Mouse (Mus musculus): ENCODE data around the gene Tapbp. TPM values are rescaled to one million over a fixed set of nuclear protein-coding genes. Genes with fewer than 3 reads are reported as not detected.
A peak's percentile ranks its signal among the peaks of the same experiment; 100 is the strongest.

The Tapbp gene
- polyA plus RNA-seq, 1 experiment from 2014 or later: 26.6 TPM

GRCm38 (mm10) chr17:33928251-33928947 lies 12.7 kb downstream of the Tapbp start:
- Histone ChIP-seq H3K4me1 (peaks cover 18% of the 10 kb centered on the region), H3K36me3 (peaks cover 40% of the 10 kb centered on the region), H3K27me3 (no peaks in the 10 kb centered on the region), H3K9me3 (no peaks in the 10 kb centered on the region), H3K9ac (peak overlapping the region; percentile 89), H3K27ac (no peak overlapping the region), H3K4me2 (peak overlapping the region; percentile 99), H3K4me3 (peak overlapping the region; percentile 92)
- 60% methylated on average over 21 of the region's 21 CpGs for WGBS
- ATAC-seq (ENCODE audit: insufficient number of reproducible peaks, insufficient read depth, low FRiP score, low TSS enrichment, low read depth): no peak

DNA sequence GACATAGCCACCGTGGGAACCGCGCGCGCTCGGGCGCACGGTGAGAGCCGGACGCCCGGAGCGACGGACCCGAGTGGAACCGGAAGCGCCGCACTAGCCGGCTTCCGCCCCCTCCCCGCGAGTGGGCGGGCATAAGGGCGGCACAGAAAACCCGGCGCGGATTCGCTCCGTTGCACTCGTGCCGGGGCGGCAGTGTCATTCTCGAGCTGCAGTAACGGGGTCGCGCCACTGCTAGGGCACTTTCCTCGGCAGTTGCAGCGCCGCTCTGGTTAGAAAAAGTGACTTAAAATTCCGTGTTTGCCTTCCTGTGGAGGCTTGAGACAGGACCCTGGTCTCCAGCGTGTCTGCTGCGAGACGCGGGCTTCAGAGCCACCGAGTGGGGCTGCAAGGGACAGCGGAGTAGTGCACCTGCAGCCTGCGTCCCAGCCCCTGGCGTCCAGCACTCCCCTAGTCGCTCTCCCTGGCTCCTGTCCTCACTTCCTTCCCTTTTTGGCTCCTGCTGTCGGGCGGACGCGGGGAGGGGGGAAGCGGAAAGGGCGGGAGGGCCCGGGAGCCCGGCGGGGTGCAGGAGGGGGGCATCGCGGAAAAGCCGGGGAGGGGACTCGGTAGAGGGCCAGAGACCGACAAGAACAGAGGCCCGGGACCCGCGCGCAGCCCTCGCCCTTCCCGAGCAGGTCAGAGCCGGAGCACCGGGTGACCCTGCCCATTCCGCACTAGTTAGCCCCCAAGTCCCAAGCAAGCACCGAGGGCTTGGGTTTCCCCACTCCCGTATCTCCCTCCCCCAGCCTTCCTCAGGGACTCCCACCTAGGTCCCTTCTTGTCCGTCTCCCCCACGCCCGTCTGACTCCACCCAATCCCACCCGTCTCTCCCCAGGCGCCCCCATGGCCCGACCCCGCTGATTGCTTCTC lies 13.9 kb downstream of the Tapbp start, which contains the start of gene Rgl2:
Gene Rgl2, plus strand, starts transcription at position 173 of the 909 bp plus-strand sequence.
- peak within 1 kb of the TSS; percentile 95 for H3K27ac ChIP-seq
- no peaks in the 10 kb centered on the region for H3K9me3 ChIP-seq
- peaks cover 51% of the 10 kb centered on the region for H3K36me3 ChIP-seq
- under 1% methylated on average over 78 of the region's 80 CpGs for WGBS
- ATAC-seq (ENCODE audit: insufficient number of reproducible peaks, insufficient read depth, low FRiP score, low TSS enrichment, low read depth): peak; percentile 74
- peaks cover 18% of the 10 kb centered on the region for H3K4me1 ChIP-seq
- H3K4me2 ChIP-seq: peak within 1 kb of the TSS; percentile 99
- peak within 1 kb of the TSS; percentile 92 for H3K4me3 ChIP-seq
- H3K9ac ChIP-seq: peak within 1 kb of the TSS; percentile 89
- no peaks in the 10 kb centered on the region for H3K27me3 ChIP-seq

GRCm38 (mm10) chr17:33930280-33931158 lies 14.8 kb downstream of the Tapbp start:
- H3K4me2 ChIP-seq: peak overlapping the region; percentile 99
- H3K4me3 ChIP-seq: peak overlapping the region; percentile 92
- no peaks in the 10 kb centered on the region for H3K27me3 ChIP-seq
- peaks cover 18% of the 10 kb centered on the region for H3K4me1 ChIP-seq
- WGBS: 1% methylated on average over 45 of the region's 45 CpGs
- peak overlapping the region; percentile 95 for H3K27ac ChIP-seq
- peaks cover 52% of the 10 kb centered on the region for H3K36me3 ChIP-seq
- no peaks in the 10 kb centered on the region for H3K9me3 ChIP-seq
- H3K9ac ChIP-seq: peak overlapping the region; percentile 89
- no peak for ATAC-seq (ENCODE audit: insufficient number of reproducible peaks, insufficient read depth, low FRiP score, low TSS enrichment, low read depth)

- peaks cover 18% of the 10 kb centered on the region for H3K4me1 ChIP-seq
- H3K36me3 ChIP-seq: peaks cover 52% of the 10 kb centered on the region
- no peaks in the 10 kb centered on the region for H3K9me3 ChIP-seq
- WGBS: 33% methylated on average over 18 of the region's 18 CpGs
- peak overlapping the region; percentile 99 for H3K4me2 ChIP-seq
- H3K27ac ChIP-seq: peak overlapping the region; percentile 95
- peak overlapping the region; percentile 89 for H3K9ac ChIP-seq
- peak overlapping the region; percentile 92 for H3K4me3 ChIP-seq
- ATAC-seq (ENCODE audit: insufficient number of reproducible peaks, insufficient read depth, low FRiP score, low TSS enrichment, low read depth): no peak
- no peaks in the 10 kb centered on the region for H3K27me3 ChIP-seq
Observed at GRCm38 (mm10) chr17:33931159-33931866, 15.6 kb downstream of the Tapbp start.

- Histone ChIP-seq H3K4me3 (no peak overlapping the region; the same call in 1 of the 2 replicates), H3K36me3 (peaks cover 54% of the 10 kb centered on the region), H3K4me2 (peak overlapping the region; percentile 99), H3K27me3 (no peaks in the 10 kb centered on the region), H3K27ac (no peak overlapping the region), H3K9ac (peak overlapping the region; percentile 89), H3K4me1 (peaks cover 18% of the 10 kb centered on the region), H3K9me3 (no peaks in the 10 kb centered on the region)
- ATAC-seq (ENCODE audit: insufficient number of reproducible peaks, insufficient read depth, low FRiP score, low TSS enrichment, low read depth): no peak
- 87% methylated on average over 11 of the region's 11 CpGs for WGBS
Observed at GRCm38 (mm10) chr17:33931947-33932346, 16.2 kb downstream of the Tapbp start.

- WGBS: 71% methylated on average over 14 of the region's 14 CpGs
- Histone ChIP-seq H3K4me2 (no peak overlapping the region), H3K27me3 (no peaks in the 10 kb centered on the region), H3K9ac (peak overlapping the region; percentile 89), H3K4me3 (no peak overlapping the region), H3K27ac (no peak overlapping the region), H3K4me1 (peaks cover 18% of the 10 kb centered on the region), H3K36me3 (peaks cover 54% of the 10 kb centered on the region), H3K9me3 (no peaks in the 10 kb centered on the region)
- no peak for ATAC-seq (ENCODE audit: insufficient number of reproducible peaks, insufficient read depth, low FRiP score, low TSS enrichment, low read depth)
Observed at GRCm38 (mm10) chr17:33932448-33932847, 16.7 kb downstream of the Tapbp start.

DNA sequence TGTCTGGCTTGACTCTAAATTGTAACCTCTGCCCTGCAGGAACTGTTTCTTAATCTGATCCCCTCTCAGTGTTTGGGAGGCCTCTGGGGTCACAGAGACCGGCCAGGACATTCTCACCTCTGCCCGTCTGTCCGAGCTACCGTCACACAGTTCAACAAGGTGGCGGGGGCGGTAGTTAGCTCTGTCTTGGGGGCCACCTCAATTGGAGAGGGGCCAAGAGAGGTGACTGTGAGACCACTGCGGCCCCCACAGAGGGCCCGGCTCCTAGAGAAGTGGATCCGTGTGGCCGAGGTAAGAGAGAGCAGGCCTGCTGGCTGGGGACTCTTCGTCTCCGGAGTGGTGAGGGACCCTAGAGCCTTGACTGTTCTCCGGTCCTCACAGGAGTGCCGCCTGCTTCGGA lies 17.3 kb downstream of the Tapbp start:
- Histone ChIP-seq H3K27ac (no peak overlapping the region), H3K4me1 (peaks cover 15% of the 10 kb centered on the region), H3K36me3 (peaks cover 53% of the 10 kb centered on the region), H3K9ac (peak overlapping the region; percentile 27; the same call in 1 of the 2 replicates), H3K4me2 (no peak overlapping the region), H3K4me3 (no peak overlapping the region), H3K9me3 (no peaks in the 10 kb centered on the region), H3K27me3 (no peaks in the 10 kb centered on the region)
- no peak for ATAC-seq (ENCODE audit: insufficient number of reproducible peaks, insufficient read depth, low FRiP score, low TSS enrichment, low read depth)
- WGBS: 87% methylated on average over 15 of the region's 15 CpGs

- H3K36me3 ChIP-seq: peaks cover 60% of the 10 kb centered on the region
- no peak overlapping the region for H3K9ac ChIP-seq
- H3K27ac ChIP-seq: no peak overlapping the region
- no peak overlapping the region for H3K4me3 ChIP-seq
- 84% methylated on average over 21 of the region's 21 CpGs for WGBS
- H3K4me2 ChIP-seq: no peak overlapping the region
- no peak for ATAC-seq (ENCODE audit: insufficient number of reproducible peaks, insufficient read depth, low FRiP score, low TSS enrichment, low read depth)
- H3K9me3 ChIP-seq: no peaks in the 10 kb centered on the region
- H3K4me1 ChIP-seq: peaks cover 20% of the 10 kb centered on the region
- no peaks in the 10 kb centered on the region for H3K27me3 ChIP-seq
Observed at GRCm38 (mm10) chr17:33935422-33936055, 19.8 kb downstream of the Tapbp start.

- H3K27ac ChIP-seq: no peak overlapping the region
- H3K4me1 ChIP-seq: peaks cover 23% of the 10 kb centered on the region
- no peak for ATAC-seq (ENCODE audit: insufficient number of reproducible peaks, insufficient read depth, low FRiP score, low TSS enrichment, low read depth)
- H3K4me2 ChIP-seq: no peak overlapping the region
- 0 out of 2 replicates have a peak overlapping the region, but pooled peaks have one; percentile 3 for H3K4me3 ChIP-seq
- WGBS: 85% methylated on average over 15 of the region's 15 CpGs
- no peaks in the 10 kb centered on the region for H3K27me3 ChIP-seq
- H3K9ac ChIP-seq: 0 out of 2 replicates have a peak overlapping the region, but pooled peaks have one; percentile 6
- H3K9me3 ChIP-seq: no peaks in the 10 kb centered on the region
- H3K36me3 ChIP-seq: peaks cover 62% of the 10 kb centered on the region
Observed at GRCm38 (mm10) chr17:33936993-33937392, 21.3 kb downstream of the Tapbp start.

DNA sequence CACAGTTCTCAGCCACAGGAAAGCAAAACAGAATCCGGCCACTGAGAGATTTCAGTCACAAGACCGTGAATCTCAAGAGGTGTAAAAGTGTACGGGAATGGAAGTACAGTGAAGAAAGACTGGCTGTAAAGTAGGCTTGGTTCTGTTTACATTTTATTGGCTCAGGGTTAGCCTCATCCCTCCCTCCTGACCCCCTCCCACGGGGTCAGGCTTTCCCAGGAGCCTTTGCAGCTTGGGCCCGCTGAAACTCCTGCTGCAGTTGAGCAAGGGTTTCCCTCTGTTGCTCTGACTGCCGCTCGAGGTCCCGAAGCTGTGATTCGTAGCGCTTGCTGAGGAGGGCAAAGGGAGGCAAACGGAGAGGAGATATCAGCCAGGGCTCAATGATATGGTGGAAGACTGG lies 23.1 kb downstream of the Tapbp start:
- H3K4me2 ChIP-seq: peak overlapping the region; percentile 96
- H3K36me3 ChIP-seq: peaks cover 60% of the 10 kb centered on the region
- peaks cover 23% of the 10 kb centered on the region for H3K4me1 ChIP-seq
- no peak for ATAC-seq (ENCODE audit: insufficient number of reproducible peaks, insufficient read depth, low FRiP score, low TSS enrichment, low read depth)
- 80% methylated on average over 11 of the region's 11 CpGs for WGBS
- no peak overlapping the region for H3K27ac ChIP-seq
- H3K9me3 ChIP-seq: no peaks in the 10 kb centered on the region
- peak overlapping the region; percentile 89; the same call in 1 of the 2 replicates for H3K4me3 ChIP-seq
- H3K9ac ChIP-seq: peak overlapping the region; percentile 87; the same call in 1 of the 2 replicates
- no peaks in the 10 kb centered on the region for H3K27me3 ChIP-seq

Data from embryonic facial prominence, embryonic 13.5 days (tissue).